Mouse (Mus musculus) kidney, adult 10 weeks (tissue): ENCODE measurements around the gene 1700034I23Rik. TPM values are rescaled to one million over a fixed set of nuclear protein-coding genes. Genes with fewer than 3 reads are reported as not detected.

ENCODE experiments used
- polyA plus RNA-seq: library from polyadenylated mRNA; stranded (reverse); fragments of 350-450 nt; fragmentation: Illumina TruSeq; extraction: RNeasy Lipid Tissue Mini Kit (QIAGEN cat#74804); gene quantifications from one replicate; pipeline ENCODE4 v1.2.3, GENCODE M21; 2014; ENCODE audit warnings: low read depth, low replicate concordance

1700034I23Rik gene
- not detected for polyA plus RNA-seq

DNA sequence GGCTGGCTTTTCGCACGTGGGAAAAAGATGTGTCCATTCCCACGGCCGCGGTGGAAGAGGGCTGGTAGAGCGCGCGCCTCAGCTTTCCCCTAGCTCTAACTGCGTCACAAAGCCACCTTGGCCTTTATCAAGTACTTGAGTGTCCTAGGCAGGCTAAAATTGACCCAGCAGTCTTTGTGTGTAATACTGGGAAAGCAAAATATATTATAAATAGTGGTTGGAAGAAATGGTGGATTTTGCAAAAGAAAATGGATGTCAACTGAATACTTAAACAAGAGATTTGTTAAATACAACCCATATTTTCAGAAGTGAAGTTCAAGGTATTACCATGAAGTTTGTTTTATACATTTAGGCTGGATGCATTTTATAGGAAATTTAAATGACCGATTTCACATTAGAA lies at the start of gene 1700034I23Rik:
Gene 1700034I23Rik (minus strand): TSS at position 101 of the 400 bp plus-strand sequence.

GRCm38 (mm10) chr3:40949170-40949902 lies 47.0 kb upstream of the 1700034I23Rik start, which contains the start of gene Larp1b:
Gene Larp1b (plus strand): TSS chr3:40949828.

Other genes with a start within 250 kb of the 1700034I23Rik start
- gene Slc25a31, start 193.7 kb downstream of the 1700034I23Rik start, polyA plus RNA-seq = not detected
- 101 TPM for gene Hspa4l, start 158.0 kb downstream of the 1700034I23Rik start, polyA plus RNA-seq
- 11.2 TPM for gene Plk4, start 102.5 kb downstream of the 1700034I23Rik start, polyA plus RNA-seq
- 22.2 TPM for gene Mfsd8, start 55.7 kb downstream of the 1700034I23Rik start, polyA plus RNA-seq
- 37.5 TPM for gene Abhd18, start 55.6 kb downstream of the 1700034I23Rik start, polyA plus RNA-seq
- gene Larp1b, start 47.3 kb upstream of the 1700034I23Rik start, polyA plus RNA-seq = 169 TPM
- 77.8 TPM for gene Pgrmc2, start 180.5 kb upstream of the 1700034I23Rik start, polyA plus RNA-seq